Mouse (Mus musculus) midbrain, postnatal 0 days (tissue): ENCODE results near the gene Gapdh. TPM values are rescaled to one million over a fixed set of nuclear protein-coding genes. Genes with fewer than 3 reads are reported as not detected.

Experiments used
- ATAC-seq: fragments of 200-750 bp; cut with Nextera tagmentation; 2 replicates; pipeline ENCODE4 v1.8.0; 2017; ENCODE audit warnings: moderate number of reproducible peaks, mild to moderate bottlenecking, moderate TSS enrichment, moderate library complexity; ENCODE audit not compliant: low FRiP score
- DNase-seq: peaks from one replicate; pipeline ENCODE4 v3.0.0-alpha.2; 2015; ENCODE audit warnings: low spot score
- H3K27ac ChIP-seq: fragments of 300-500 bp; sonication (generic); 2 replicates; pipeline ENCODE4 v1.5.1; 2014; ENCODE audit warnings: low read depth, mild to moderate bottlenecking, low read length, mixed read lengths
- H3K27me3 ChIP-seq: fragments of 300-500 bp; sonication (generic); 2 replicates; pipeline ENCODE4 v1.6.1; 2014; ENCODE audit warnings: low read length, control low read depth, mixed read lengths; ENCODE audit not compliant: insufficient read depth
- H3K36me3 ChIP-seq: fragments of 300-500 bp; sonication (generic); 2 replicates; pipeline ENCODE4 v1.6.1; 2014; ENCODE audit warnings: low read length, control low read depth, mixed read lengths; ENCODE audit not compliant: insufficient read depth
- H3K4me1 ChIP-seq: fragments of 300-500 bp; sonication (generic); 2 replicates; pipeline ENCODE4 v1.6.1; 2014; ENCODE audit warnings: mild to moderate bottlenecking, control low read depth, antibody characterized with exemption, low read length, mixed read lengths; ENCODE audit not compliant: insufficient read depth
- H3K4me2 ChIP-seq: fragments of 300-500 bp; sonication (generic); 2 replicates; pipeline ENCODE4 v1.6.1; 2014; ENCODE audit warnings: low read depth, mild to moderate bottlenecking, low read length, mixed read lengths; ENCODE audit not compliant: poor library complexity, severe bottlenecking
- H3K4me3 ChIP-seq: fragments of 300-500 bp; sonication (generic); 2 replicates; pipeline ENCODE4 v1.5.1; 2014; ENCODE audit warnings: low read depth, mild to moderate bottlenecking, low read length, moderate library complexity
- H3K9ac ChIP-seq: fragments of 300-500 bp; sonication (generic); replicated peaks from 2 replicates; pipeline ENCODE4 v1.6.1; 2014; ENCODE audit warnings: mild to moderate bottlenecking, low read length, moderate library complexity, mixed read lengths; ENCODE audit not compliant: poor library complexity, severe bottlenecking
- H3K9me3 ChIP-seq: fragments of 300-500 bp; sonication (generic); 2 replicates; pipeline ENCODE4 v1.6.1; 2016; ENCODE audit warnings: low read length, control low read depth
- CTCF ChIP-seq: IDR thresholded peaks from 2 replicates; pipeline ENCODE4 v1.5.1; 2016; ENCODE audit warnings: antibody characterized with exemption, mild to moderate bottlenecking
- WGBS: fragments of 180-500 bp; shearing (Covaris S2); extraction: QIAGEN DNeasy Blood & Tissue Kit; methylation state at CpG from one replicate; pipeline ENCODE4 v1.1.7; 2014; 5-methylcytosine and 5-hydroxymethylcytosine counted together
- microRNA-seq: library from miRNA; unstranded; fragments of <30 nt; microRNA quantifications from one replicate; pipeline ENCODE4, GENCODE M21; 2016; ENCODE audit warnings: borderline number of aligned reads
- polyA plus RNA-seq: library from polyadenylated mRNA; unstranded; fragments of >200 nt; fragmentation: Nextera tagmentation; extraction: Ambion mirVana; gene quantifications from 2 replicates; pipeline ENCODE4 v1.2.1, GENCODE M21; 2015
- total RNA-seq: library from RNA; depleted of rRNA; stranded (reverse); fragments of >200 nt; gene quantifications from 2 replicates; pipeline ENCODE4 v1.2.3, GENCODE M21; 2014; rRNA removed

Gene Gapdh
- total and polyA plus RNA-seq, 2 experiments from 2014 or later = 1,705 to 3,049 TPM

GRCm38 (mm10) chr6:125128724-125129123 lies 37.5 kb downstream of the Gapdh start:
- ATAC-seq = no peak
- 91% methylated on average over 12 of the region's 12 CpGs for WGBS
- no peak for DNase-seq
- H3K27me3 ChIP-seq = no peaks in the 10 kb centered on the region
- no peak overlapping the region for H3K4me3 ChIP-seq
- peaks cover 41% of the 10 kb centered on the region for H3K36me3 ChIP-seq
- 0 out of 2 replicates have a peak, but pooled peaks cover 2% of the 10 kb centered on the region for H3K4me1 ChIP-seq
- no peak overlapping the region for H3K4me2 ChIP-seq
- no peak overlapping the region for H3K27ac ChIP-seq
- no peaks in the 10 kb centered on the region for H3K9me3 ChIP-seq
- no peak overlapping the region for H3K9ac ChIP-seq
- no peak for TF ChIP-seq CTCF

- no peak for TF ChIP-seq CTCF
- Histone ChIP-seq H3K9ac (no peak overlapping the region), H3K4me3 (no peak overlapping the region), H3K27me3 (no peaks in the 10 kb centered on the region), H3K4me2 (no peak overlapping the region), H3K4me1 (no peaks in the 10 kb centered on the region), H3K36me3 (peaks cover 80% of the 10 kb centered on the region), H3K27ac (no peak overlapping the region), H3K9me3 (no peaks in the 10 kb centered on the region)
- no peak for ATAC-seq
- 96% methylated on average over 8 of the region's 8 CpGs for WGBS
- no peak for DNase-seq
These were observed 46.9 kb downstream of the Gapdh start for GRCm38 (mm10) chr6:125119387-125119786.

- Histone ChIP-seq H3K9ac (no peak overlapping the region), H3K36me3 (peaks cover 78% of the 10 kb centered on the region), H3K27me3 (no peaks in the 10 kb centered on the region), H3K4me1 (no peaks in the 10 kb centered on the region), H3K4me2 (no peak overlapping the region), H3K27ac (no peak overlapping the region), H3K4me3 (no peak overlapping the region), H3K9me3 (no peaks in the 10 kb centered on the region)
- no peak for TF ChIP-seq CTCF
- WGBS = 95% methylated on average over 11 of the region's 11 CpGs
- no peak for ATAC-seq
- DNase-seq = no peak
These were observed 53.7 kb downstream of the Gapdh start for GRCm38 (mm10) chr6:125112553-125112952.

Small RNAs within 50 kb of the gene (microRNA-seq; reads per million reads assigned to microRNA genes)
- not detected for gene Mir3098

Other genes starting within 250 kb of the Gapdh start
- 814 and 944 TPM in 2 replicates for gene Ptms, start 246.4 kb downstream of the Gapdh start, total RNA-seq
- gene Ptms, start 246.4 kb downstream of the Gapdh start, polyA plus RNA-seq = 810 TPM in 2 replicates
- 512 and 647 TPM in 2 replicates for gene Mlf2, start 235.1 kb downstream of the Gapdh start, total RNA-seq
- gene Mlf2, start 235.1 kb downstream of the Gapdh start, polyA plus RNA-seq = 628 and 643 TPM in 2 replicates
- gene Cops7a, start 200.9 kb downstream of the Gapdh start, total RNA-seq = 108 and 131 TPM in 2 replicates
- gene Cops7a, start 200.9 kb downstream of the Gapdh start, polyA plus RNA-seq = 92.3 and 97.1 TPM in 2 replicates
- gene Pianp, start 169.8 kb downstream of the Gapdh start, total RNA-seq = 31.8 and 36.1 TPM in 2 replicates
- 97.0 and 97.5 TPM in 2 replicates for gene Pianp, start 169.8 kb downstream of the Gapdh start, polyA plus RNA-seq
- gene Zfp384, start 157.3 kb downstream of the Gapdh start, total RNA-seq = 33.2 and 38.6 TPM in 2 replicates
- gene Zfp384, start 157.3 kb downstream of the Gapdh start, polyA plus RNA-seq = 9.0 and 9.7 TPM in 2 replicates
- 60.4 and 69.8 TPM in 2 replicates for gene Ing4, start 126.7 kb downstream of the Gapdh start, total RNA-seq
- 97.8 and 104 TPM in 2 replicates for gene Ing4, start 126.7 kb downstream of the Gapdh start, polyA plus RNA-seq
- 6.9 and 12.6 TPM in 2 replicates for gene Acrbp, start 116.8 kb downstream of the Gapdh start, total RNA-seq
- gene Acrbp, start 116.8 kb downstream of the Gapdh start, polyA plus RNA-seq = 7.2 and 7.8 TPM in 2 replicates
- gene Lpar5, start 98.5 kb downstream of the Gapdh start, total RNA-seq = 0.90 and 1.7 TPM in 2 replicates
- 0.52 and 0.71 TPM in 2 replicates for gene Lpar5, start 98.5 kb downstream of the Gapdh start, polyA plus RNA-seq
- 117 and 133 TPM in 2 replicates for gene Chd4, start 70.5 kb downstream of the Gapdh start, total RNA-seq
- gene Chd4, start 70.5 kb downstream of the Gapdh start, polyA plus RNA-seq = 72.9 and 89.1 TPM in 2 replicates
- 34.5 and 45.8 TPM in 2 replicates for gene Nop2, start 34.6 kb downstream of the Gapdh start, total RNA-seq
- 41.4 and 42.6 TPM in 2 replicates for gene Nop2, start 34.6 kb downstream of the Gapdh start, polyA plus RNA-seq
- 33.3 and 33.9 TPM in 2 replicates for gene Iffo1, start 21.2 kb downstream of the Gapdh start, total RNA-seq
- 19.0 and 20.4 TPM in 2 replicates for gene Iffo1, start 21.2 kb downstream of the Gapdh start, polyA plus RNA-seq
- gene Ncapd2, start 25.2 kb upstream of the Gapdh start, total RNA-seq = 29.8 and 33.7 TPM in 2 replicates
- gene Ncapd2, start 25.2 kb upstream of the Gapdh start, polyA plus RNA-seq = 18.4 and 21.0 TPM in 2 replicates
- gene Mrpl51, start 25.3 kb upstream of the Gapdh start, total RNA-seq = 23.3 and 48.2 TPM in 2 replicates
- gene Mrpl51, start 25.3 kb upstream of the Gapdh start, polyA plus RNA-seq = 136 and 145 TPM in 2 replicates
- gene Vamp1, start 49.1 kb upstream of the Gapdh start, total RNA-seq = 42.7 and 47.6 TPM in 2 replicates
- 40.5 and 46.0 TPM in 2 replicates for gene Vamp1, start 49.1 kb upstream of the Gapdh start, polyA plus RNA-seq
- 4.7 and 6.2 TPM in 2 replicates for gene Tapbpl, start 65.4 kb upstream of the Gapdh start, total RNA-seq
- 9.0 and 9.7 TPM in 2 replicates for gene Tapbpl, start 65.4 kb upstream of the Gapdh start, polyA plus RNA-seq
- not detected in 2 replicates for gene Cd27, start 70.5 kb upstream of the Gapdh start, total RNA-seq
- gene Cd27, start 70.5 kb upstream of the Gapdh start, polyA plus RNA-seq = 0.70 TPM in 1 of 2 replicates, not detected in the other
- gene Tuba3a, start 119.6 kb upstream of the Gapdh start, total RNA-seq = not detected in 2 replicates
- not detected in 2 replicates for gene Tuba3a, start 119.6 kb upstream of the Gapdh start, polyA plus RNA-seq
- 24.4 TPM in 2 replicates for gene Ltbr, start 147.4 kb upstream of the Gapdh start, total RNA-seq
- gene Ltbr, start 147.4 kb upstream of the Gapdh start, polyA plus RNA-seq = 14.5 and 15.7 TPM in 2 replicates
- gene Scnn1a, start 154.2 kb upstream of the Gapdh start, total RNA-seq = 1.5 and 1.8 TPM in 2 replicates
- gene Scnn1a, start 154.2 kb upstream of the Gapdh start, polyA plus RNA-seq = 1.8 TPM in 2 replicates
- gene Tnfrsf1a, start 182.9 kb upstream of the Gapdh start, total RNA-seq = 9.2 and 15.9 TPM in 2 replicates
- gene Tnfrsf1a, start 182.9 kb upstream of the Gapdh start, polyA plus RNA-seq = 10.4 and 12.9 TPM in 2 replicates
- 0.22 and 0.24 TPM in 2 replicates for gene Plekhg6, start 214.3 kb upstream of the Gapdh start, total RNA-seq
- 0.35 and 0.54 TPM in 2 replicates for gene Plekhg6, start 214.3 kb upstream of the Gapdh start, polyA plus RNA-seq